9 mouse cellular contexts compared by ENCODE assay signal in genomic region chr11:3503755-3504693, GRCm38 (mm10). TPM values are rescaled to one million over a fixed set of nuclear protein-coding genes. Genes with fewer than 3 reads are reported as not detected.
DNase-seq lines count a peak whose midpoint lies in the region; ATAC-seq and TF ChIP-seq lines count a peak whose summit lies in the region.
"Had no signal": no experiment of that assay in that cellular context is flagged by ENCODE, and none has a peak within 500 bp of the region (broad histone marks: within the 10 kb centered on the region; RNA-seq: fewer than 3 reads in every experiment).

No protein-coding gene starts in this region.

- H3K27me3 ChIP-seq in cerebellum, adult 2 months (ENCODE audit: control insufficient read depth, insufficient read depth, low read length) = no peaks in the 10 kb centered on the region
- H3K27me3 ChIP-seq in hindbrain, embryonic 13.5 days = no peaks in the 10 kb centered on the region
- 0 out of 2 replicates have a peak, but pooled peaks cover 7% of the 10 kb centered on the region for H3K27me3 ChIP-seq in hindbrain, embryonic 10.5 days (ENCODE audit: insufficient read depth, poor library complexity, severe bottlenecking)
- no peaks in the 10 kb centered on the region; a peak in 1 of 4 replicates for H3K27me3 ChIP-seq in MEL (ENCODE audit: control insufficient read depth in 1 of 2, insufficient read depth in 2 of 2, low read length in 2 of 2)
- H3K27me3 ChIP-seq in intestine, embryonic 15.5 days (replicated peaks) = 0 out of 2 replicates have a peak, but pooled peaks cover 4% of the 10 kb centered on the region

- H3K9ac ChIP-seq in hindbrain, embryonic 13.5 days = peak overlapping the region; percentile 61
- H3K9ac ChIP-seq in MEL (ENCODE audit: control insufficient read depth, low read depth, low read length, poor library complexity, severe bottlenecking) = peak overlapping the region; percentile 26
- peak overlapping the region; percentile 37 for H3K9ac ChIP-seq in intestine, embryonic 15.5 days
- H3K9ac ChIP-seq: limb, embryonic 12.5 days had no signal

- H3K27ac ChIP-seq in cerebellum, adult 2 months (ENCODE audit: insufficient read depth, low read length) = peak overlapping the region; percentile 94
- no peak overlapping the region for H3K27ac ChIP-seq in hindbrain, embryonic 13.5 days
- no peak overlapping the region for H3K27ac ChIP-seq in hindbrain, embryonic 10.5 days
- no peak overlapping the region for H3K27ac ChIP-seq in MEL (ENCODE audit: control insufficient read depth, low read depth, low read length)
- H3K27ac ChIP-seq in intestine, embryonic 15.5 days = no peak overlapping the region
- H3K27ac ChIP-seq: limb, embryonic 12.5 days had no signal

- no peak for TF ChIP-seq CTCF in cerebellum, adult 2 months (IDR thresholded peaks at IDR 0.05; ENCODE audit: borderline replicate concordance, insufficient read depth, low read depth, low read length)
- TF ChIP-seq CTCF in MEL (IDR thresholded peaks at IDR 0.05 in 2 of 3, conservative IDR thresholded peaks at IDR 0.05 in 1 of 3; ENCODE audit: control insufficient read depth in 1 of 3, insufficient read depth in 1 of 3, low read depth in 2 of 3, low read length in 3 of 3, poor library complexity in 1 of 3, severe bottlenecking in 1 of 3) = no peak

- peak overlapping the region; percentile 40 for H3K4me2 ChIP-seq in hindbrain, embryonic 13.5 days
- peak overlapping the region; percentile 54 for H3K4me2 ChIP-seq in intestine, embryonic 15.5 days (replicated peaks)
- H3K4me2 ChIP-seq: limb, embryonic 12.5 days had no signal

- peak; percentile 41 for ATAC-seq in hindbrain, embryonic 13.5 days (ENCODE audit: low FRiP score)
- peak; percentile 12; the same call in 1 of the 2 replicates for ATAC-seq in intestine, embryonic 15.5 days

- H3K79me2 ChIP-seq in MEL (ENCODE audit: control insufficient read depth, insufficient read depth, low read length, poor library complexity) = no peaks in the 10 kb centered on the region

- intact Hi-C loops in left cerebral cortex, postnatal 36 days (cut with DNase I) = no loop called here

- TF ChIP-seq POLR2A in cerebellum, adult 2 months (IDR thresholded peaks at IDR 0.05; ENCODE audit: borderline replicate concordance, insufficient read depth, low read length) = no peak
- no peak for TF ChIP-seq POLR2A in MEL (IDR thresholded peaks at IDR 0.05; ENCODE audit: control insufficient read depth in 1 of 2, insufficient read depth in 1 of 2, low read depth in 1 of 2, low read length in 2 of 2, poor library complexity in 1 of 2)

- no peaks in the 10 kb centered on the region for H3K9me3 ChIP-seq in hindbrain, embryonic 13.5 days
- H3K9me3 ChIP-seq in hindbrain, embryonic 10.5 days = no peaks in the 10 kb centered on the region
- no peaks in the 10 kb centered on the region for H3K9me3 ChIP-seq in MEL (replicated peaks; ENCODE audit: insufficient read depth, low read length)
- H3K9me3 ChIP-seq in intestine, embryonic 15.5 days = no peaks in the 10 kb centered on the region
- H3K9me3 ChIP-seq: limb, embryonic 12.5 days had no signal

- H3K36me3 ChIP-seq in hindbrain, embryonic 13.5 days = no peaks in the 10 kb centered on the region
- H3K36me3 ChIP-seq in hindbrain, embryonic 10.5 days = no peaks in the 10 kb centered on the region
- peaks cover 0 to 5% of the 10 kb centered on the region in 2 experiments; a peak in 2 of 4 replicates for H3K36me3 ChIP-seq in MEL (ENCODE audit: control insufficient read depth in 1 of 2, insufficient read depth in 2 of 2, low read length in 2 of 2)
- no peaks in the 10 kb centered on the region for H3K36me3 ChIP-seq in intestine, embryonic 15.5 days
- H3K36me3 ChIP-seq: limb, embryonic 12.5 days had no signal

- peak in 1 of 2 experiments; percentile 48 for DNase-seq in cerebellum, adult 2 months
- DNase-seq in cerebellum, adult 11 months = no peak
- DNase-seq in hindbrain, embryonic 10.5 days (ENCODE audit: low spot score) = no peak
- peak; percentile 16 for DNase-seq in MEL (ENCODE audit: low read depth, low spot score)
- no peak for DNase-seq in layer of hippocampus, postnatal 14 days (ENCODE audit: low spot score in 2 of 2)
- DNase-seq in left cerebral cortex, postnatal 36 days (ENCODE audit: low spot score in 2 of 2) = no peak

- no peak for TF ChIP-seq RAD21 in MEL (IDR thresholded peaks at IDR 0.05; ENCODE audit: low read depth, low read length)

- 15% methylated on average over 11 of the region's 11 CpGs for WGBS in cerebellum, adult 2 months
- WGBS in hindbrain, embryonic 13.5 days = 73% methylated on average over 11 of the region's 11 CpGs
- WGBS in hindbrain, embryonic 10.5 days = 66% methylated on average over 11 of the region's 11 CpGs
- WGBS in intestine, embryonic 15.5 days = 46% methylated on average over 11 of the region's 11 CpGs

- peak overlapping the region; percentile 87 for H3K4me3 ChIP-seq in cerebellum, adult 2 months (replicated peaks; ENCODE audit: insufficient read depth, low read depth, low read length)
- H3K4me3 ChIP-seq in hindbrain, embryonic 13.5 days = peak overlapping the region; percentile 34
- no peak overlapping the region for H3K4me3 ChIP-seq in hindbrain, embryonic 10.5 days
- peak overlapping the region; percentile 35 to 48; a peak in 3 of 4 replicates for H3K4me3 ChIP-seq in MEL (ENCODE audit: control insufficient read depth in 1 of 2, insufficient read depth in 1 of 2, low read depth in 2 of 2, low read length in 2 of 2)
- peak overlapping the region; percentile 35 for H3K4me3 ChIP-seq in intestine, embryonic 15.5 days (replicated peaks)
- H3K4me3 ChIP-seq: limb, embryonic 12.5 days had no signal

- no peak for TF ChIP-seq EP300 in MEL (IDR thresholded peaks at IDR 0.05; ENCODE audit: low read depth in 1 of 2, low read length in 2 of 2)

- H3K4me1 ChIP-seq in cerebellum, adult 2 months (ENCODE audit: control insufficient read depth, insufficient read depth, low read length) = peaks cover 44% of the 10 kb centered on the region
- H3K4me1 ChIP-seq in hindbrain, embryonic 13.5 days (replicated peaks) = peaks cover 9% of the 10 kb centered on the region
- H3K4me1 ChIP-seq in hindbrain, embryonic 10.5 days (replicated peaks) = 0 out of 2 replicates have a peak, but pooled peaks cover 8% of the 10 kb centered on the region
- peaks cover 0 to 17% of the 10 kb centered on the region in 2 experiments; a peak in 2 of 4 replicates for H3K4me1 ChIP-seq in MEL (ENCODE audit: control insufficient read depth in 1 of 2, insufficient read depth in 2 of 2, low read length in 2 of 2)
- H3K4me1 ChIP-seq in intestine, embryonic 15.5 days (replicated peaks) = peaks cover 5% of the 10 kb centered on the region; the same call in 1 of the 2 replicates
- H3K4me1 ChIP-seq: limb, embryonic 12.5 days had no signal

RNA-seq across cellular contexts. Expression of gene Inpp5j, which starts 0.6 kb away (rescaled TPM):
- polyA plus RNA-seq in cerebellum, adult 2 months (2012; rRNA removed) = 103 and 106 TPM in 2 replicates
- polyA plus RNA-seq in hindbrain, embryonic 13.5 days (2015; fragmentation: Nextera tagmentation; extraction: Ambion mirVana) = 3.3 and 4.1 TPM in 2 replicates
- polyA plus RNA-seq in hindbrain, embryonic 10.5 days (2016; fragmentation: Nextera tagmentation; extraction: Ambion mirVana) = 0.21 and 0.37 TPM in 2 replicates
- 0.23 TPM in 2 replicates for total RNA-seq in MEL (2012; rRNA removed)
- 1 to 10 TPM in 1 of 2 experiments, not detected in 1; 2.9 TPM for polyA plus RNA-seq in MEL (2012; ENCODE audit: insufficient read depth in 1 of 2, insufficient read length in 2 of 2, low read depth in 1 of 2, low replicate concordance in 2 of 2, missing spikeins in 1 of 2)
- 4.2 and 4.6 TPM in 2 replicates for polyA plus RNA-seq in intestine, embryonic 15.5 days (2015; fragmentation: Nextera tagmentation; extraction: Ambion mirVana)
- 10 to 100 TPM; 66.1 to 72.1 TPM for total RNA-seq in layer of hippocampus, postnatal 14 days (2021)
- 10 to 100 TPM; 53.7 to 58.3 TPM for total RNA-seq in left cerebral cortex, postnatal 36 days (2021)
- polyA plus RNA-seq: limb, embryonic 12.5 days had no signal

RNA-seq across cellular contexts. Expression of gene Selenom, which starts 10.5 kb away (rescaled TPM):
- 889 and 965 TPM in 2 replicates for polyA plus RNA-seq in cerebellum, adult 2 months (2012; rRNA removed)
- 55.8 and 58.4 TPM in 2 replicates for polyA plus RNA-seq in hindbrain, embryonic 13.5 days (2015; fragmentation: Nextera tagmentation; extraction: Ambion mirVana)
- 60.3 and 73.5 TPM in 2 replicates for polyA plus RNA-seq in hindbrain, embryonic 10.5 days (2016; fragmentation: Nextera tagmentation; extraction: Ambion mirVana)
- 28.7 and 29.5 TPM in 2 replicates for total RNA-seq in MEL (2012; rRNA removed)
- polyA plus RNA-seq in MEL (2012; ENCODE audit: insufficient read depth in 1 of 2, insufficient read length in 2 of 2, low read depth in 1 of 2, low replicate concordance in 2 of 2, missing spikeins in 1 of 2) = 10 to 100 TPM in 1 of 2 experiments, not detected in 1; 35.4 TPM
- polyA plus RNA-seq in intestine, embryonic 15.5 days (2015; fragmentation: Nextera tagmentation; extraction: Ambion mirVana) = 147 and 154 TPM in 2 replicates
- total RNA-seq in layer of hippocampus, postnatal 14 days (2021) = 100 to 1,000 TPM; 229 to 234 TPM
- 100 to 1,000 TPM; 128 to 155 TPM for total RNA-seq in left cerebral cortex, postnatal 36 days (2021)

RNA-seq across cellular contexts. Expression of gene Pla2g3, which starts 15.9 kb away (rescaled TPM):
- polyA plus RNA-seq in cerebellum, adult 2 months (2012; rRNA removed) = 3.8 and 4.0 TPM in 2 replicates
- polyA plus RNA-seq in hindbrain, embryonic 13.5 days (2015; fragmentation: Nextera tagmentation; extraction: Ambion mirVana) = 0.61 and 0.62 TPM in 2 replicates
- 0.99 and 1.5 TPM in 2 replicates for polyA plus RNA-seq in hindbrain, embryonic 10.5 days (2016; fragmentation: Nextera tagmentation; extraction: Ambion mirVana)
- total RNA-seq in MEL (2012; rRNA removed) = 0.15 and 0.29 TPM in 2 replicates
- under 1 TPM in 1 of 2 experiments, not detected in 1; 0.39 TPM for polyA plus RNA-seq in MEL (2012; ENCODE audit: insufficient read depth in 1 of 2, insufficient read length in 2 of 2, low read depth in 1 of 2, low replicate concordance in 2 of 2, missing spikeins in 1 of 2)
- 0.38 and 0.45 TPM in 2 replicates for polyA plus RNA-seq in intestine, embryonic 15.5 days (2015; fragmentation: Nextera tagmentation; extraction: Ambion mirVana)
- 10 to 100 TPM in 1 of 2 experiments, 1 to 10 TPM in 1; 7.1 to 13.0 TPM for total RNA-seq in layer of hippocampus, postnatal 14 days (2021)
- total RNA-seq in left cerebral cortex, postnatal 36 days (2021) = 1 to 10 TPM; 2.3 to 4.9 TPM

RNA-seq across cellular contexts. Expression of gene Smtn, which starts 36.4 kb away (rescaled TPM):
- polyA plus RNA-seq in cerebellum, adult 2 months (2012; rRNA removed) = 6.1 and 6.9 TPM in 2 replicates
- polyA plus RNA-seq in hindbrain, embryonic 13.5 days (2015; fragmentation: Nextera tagmentation; extraction: Ambion mirVana) = 16.7 and 17.7 TPM in 2 replicates
- 43.2 and 46.1 TPM in 2 replicates for polyA plus RNA-seq in hindbrain, embryonic 10.5 days (2016; fragmentation: Nextera tagmentation; extraction: Ambion mirVana)
- 203 and 204 TPM in 2 replicates for total RNA-seq in MEL (2012; rRNA removed)
- 100 to 1,000 TPM in 1 of 2 experiments, not detected in 1; 370 TPM for polyA plus RNA-seq in MEL (2012; ENCODE audit: insufficient read depth in 1 of 2, insufficient read length in 2 of 2, low read depth in 1 of 2, low replicate concordance in 2 of 2, missing spikeins in 1 of 2)
- 78.3 and 79.6 TPM in 2 replicates for polyA plus RNA-seq in intestine, embryonic 15.5 days (2015; fragmentation: Nextera tagmentation; extraction: Ambion mirVana)
- 10 to 100 TPM; 11.5 to 16.1 TPM for total RNA-seq in layer of hippocampus, postnatal 14 days (2021)
- total RNA-seq in left cerebral cortex, postnatal 36 days (2021) = 1 to 10 TPM; 8.2 to 8.9 TPM

RNA-seq across cellular contexts. Expression of gene Rnf185, which starts 51.9 kb away (rescaled TPM):
- 38.1 and 39.3 TPM in 2 replicates for polyA plus RNA-seq in cerebellum, adult 2 months (2012; rRNA removed)
- polyA plus RNA-seq in hindbrain, embryonic 13.5 days (2015; fragmentation: Nextera tagmentation; extraction: Ambion mirVana) = 42.9 and 43.7 TPM in 2 replicates
- 42.1 and 44.5 TPM in 2 replicates for polyA plus RNA-seq in hindbrain, embryonic 10.5 days (2016; fragmentation: Nextera tagmentation; extraction: Ambion mirVana)
- total RNA-seq in MEL (2012; rRNA removed) = 9.5 and 9.9 TPM in 2 replicates
- polyA plus RNA-seq in MEL (2012; ENCODE audit: insufficient read depth in 1 of 2, insufficient read length in 2 of 2, low read depth in 1 of 2, low replicate concordance in 2 of 2, missing spikeins in 1 of 2) = 10 to 100 TPM in 1 of 2 experiments, not detected in 1; 13.8 TPM
- polyA plus RNA-seq in intestine, embryonic 15.5 days (2015; fragmentation: Nextera tagmentation; extraction: Ambion mirVana) = 31.1 and 31.2 TPM in 2 replicates
- 10 to 100 TPM; 22.9 to 24.9 TPM for total RNA-seq in layer of hippocampus, postnatal 14 days (2021)
- 10 to 100 TPM; 26.9 to 27.5 TPM for total RNA-seq in left cerebral cortex, postnatal 36 days (2021)

Comparison
In these comparisons a context has a peak if more than half of its experiments do, and no peak if none do; other contexts are left out.
1. RNA of gene Inpp5j, which starts 0.6 kb away (polyA plus RNA-seq): 103 to 106 TPM in cerebellum, adult 2 months; 4.2 to 4.6 TPM in intestine, embryonic 15.5 days, 3.3 to 4.1 TPM in hindbrain, embryonic 13.5 days, 2.9 TPM in MEL and 0.21 to 0.37 TPM in hindbrain, embryonic 10.5 days; every median in the first group is over 10 times any median in the second.
2. Peak in every context shown above with its lines, with median percentiles within 50 percentile points of each other: H3K9ac ChIP-seq.